Mouse (Mus musculus) heart, postnatal 25 days (tissue): Measurements from ENCODE around the gene Lipm. TPM values are rescaled to one million over a fixed set of nuclear protein-coding genes. Genes with fewer than 3 reads are reported as not detected.

ENCODE experiments used
- DNase-seq: peaks from one replicate; pipeline ENCODE4 v3.0.0; 2022; ENCODE audit warnings: low spot score
- intact Hi-C: fragments of 180-260 bp; cut with DNase I; formaldehyde crosslinking; loops from one replicate; pipeline ENCODE4 v1.15.1; 2025
- microRNA-seq: library from miRNA; unstranded; fragments of <30 nt; microRNA quantifications from one replicate; pipeline ENCODE4 v1.2.0, GENCODE M21; 2022
- total RNA-seq, 2 experiments: library from RNA; stranded (reverse); gene quantifications; 2 replicates each; pipeline ENCODE4 v1.2.3; 2021

Lipm gene
- total RNA-seq, 2 experiments from 2014 or later, result not detected

GRCm38 (mm10) chr19:34153263-34154144 is 52.8 kb downstream of the Lipm start:
- intact Hi-C loops, result no loop called here
- no peak for DNase-seq

- intact Hi-C loops, result no loop called here
- DNase-seq, result no peak
These were observed 62.0 kb downstream of the Lipm start for GRCm38 (mm10) chr19:34162693-34163092.

- intact Hi-C loops, result no loop called here
These were observed 65.2 kb downstream of the Lipm start, which contains the start of gene Ankrd22 for GRCm38 (mm10) chr19:34165891-34166290. Gene Ankrd22 (minus strand): TSS chr19:34166053.

DNA sequence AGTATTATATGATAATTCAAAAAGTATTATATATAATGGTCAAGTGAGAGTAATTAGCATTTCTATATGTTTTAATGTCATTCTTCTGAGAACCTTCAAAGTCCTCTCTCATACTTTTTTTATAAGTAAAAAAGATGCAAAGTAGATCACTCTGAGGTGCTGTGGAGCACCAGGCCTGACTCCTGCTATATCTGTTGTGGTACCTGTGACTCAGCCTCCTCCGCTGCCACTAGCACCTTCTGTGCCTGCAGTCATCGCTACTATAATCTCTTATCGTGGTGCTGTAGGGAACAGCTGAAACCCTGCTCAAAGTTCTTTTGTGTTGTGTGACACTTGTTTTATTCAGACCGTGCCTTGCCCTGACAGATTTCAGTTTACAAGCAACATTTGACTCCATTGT is 65.7 kb downstream of the Lipm start:
- DNase-seq, result no peak
- intact Hi-C loops, result no loop called here

More at GRCm38 (mm10) chr19:34165891-34166290, 65.2 kb downstream of the Lipm start, which contains the start of gene Ankrd22:
- no peak for DNase-seq

- intact Hi-C loops, result no loop called here
- no peak for DNase-seq
These were observed 67.3 kb downstream of the Lipm start for GRCm38 (mm10) chr19:34167896-34168661.

DNA sequence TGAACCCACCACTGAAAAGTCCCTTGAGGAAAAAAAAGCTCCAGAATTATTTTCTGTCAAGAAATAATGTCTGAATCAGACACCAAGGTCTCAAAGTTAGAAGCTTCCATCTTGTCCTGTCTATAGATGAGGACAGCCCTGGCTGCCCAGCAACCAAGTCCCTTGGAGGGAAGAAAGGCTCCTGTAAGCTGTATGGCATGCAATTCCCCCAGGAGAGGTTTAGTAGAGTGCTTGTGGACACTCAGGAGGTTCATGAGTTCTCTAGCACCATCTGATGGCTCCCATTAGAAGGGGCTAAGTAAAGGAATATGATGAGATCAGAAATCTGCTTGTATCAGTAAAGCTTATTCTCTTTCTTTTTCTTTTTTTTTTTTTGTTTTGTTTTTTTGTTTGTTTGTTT is 68.4 kb downstream of the Lipm start:
- intact Hi-C loops, result no loop called here
- DNase-seq, result no peak

GRCm38 (mm10) chr19:34171167-34171566 is 70.4 kb downstream of the Lipm start:
- intact Hi-C loops, result no loop called here
- no peak for DNase-seq

Small RNAs within 50 kb of the gene (microRNA-seq; reads per million reads assigned to microRNA genes)
- not detected for gene Gm23334

Other genes with a start within 250 kb of the Lipm start
- not detected for gene Lipf, start 139.7 kb upstream of the Lipm start, total RNA-seq
- not detected for gene Lipk, start 92.6 kb upstream of the Lipm start, total RNA-seq
- not detected for gene Lipn, start 33.6 kb upstream of the Lipm start, total RNA-seq
- not detected for gene Ankrd22, start 65.1 kb downstream of the Lipm start, total RNA-seq
- gene Stambpl1, start 91.3 kb downstream of the Lipm start, total RNA-seq, result 1 to 10 TPM; 3.3 to 3.6 TPM
- 100 to 1,000 TPM; 250 to 346 TPM for gene Acta2, start 154.7 kb downstream of the Lipm start, total RNA-seq
- 10 to 100 TPM in 1 of 2 experiments, 1 to 10 TPM in 1; 9.5 to 11.1 TPM for gene Fas, start 189.7 kb downstream of the Lipm start, total RNA-seq